Mouse (Mus musculus) heart, adult 11 months (tissue): Measurements from ENCODE around the gene Mobp.
"Not testable (repeated sequence)": the region's sequence is repeated elsewhere in the genome, so short reads cannot be mapped to it uniquely, and the experiment has no call there.

Source experiments
- DNase-seq: peaks from one replicate; pipeline ENCODE4 v3.0.0; 2022

Mobp gene

GRCm38 (mm10) chr9:120149222-120149828 is at the start of gene Mobp:
Gene Mobp, plus strand, starts transcription at chr9:120149707.
- no peak for DNase-seq

DNA sequence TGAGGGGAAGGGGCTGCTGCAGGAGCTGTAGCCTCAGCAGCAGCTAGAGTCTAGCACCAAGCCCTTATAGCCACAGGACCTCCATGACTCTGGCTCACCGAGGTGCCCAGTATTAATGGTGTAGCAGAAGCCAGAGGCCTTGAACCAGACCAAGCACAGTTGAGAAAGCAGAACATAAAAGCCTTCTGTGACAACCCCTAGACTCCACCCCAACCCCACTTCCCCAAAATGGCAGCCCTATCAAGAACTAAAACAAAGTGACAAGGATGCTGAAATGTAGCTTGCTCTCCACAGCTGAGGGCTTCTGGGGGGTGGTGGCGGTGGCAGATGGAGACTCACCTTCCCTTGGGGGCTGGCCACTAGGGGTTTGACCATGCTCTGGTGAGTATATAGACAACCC is 48.3 kb upstream of the Mobp start:
- no peak for DNase-seq

GRCm38 (mm10) chr9:120108953-120109352 is 40.6 kb upstream of the Mobp start:
- DNase-seq = not testable (repeated sequence)

GRCm38 (mm10) chr9:120110211-120111018 is 39.1 kb upstream of the Mobp start, which contains the start of gene Slc25a38:
Gene Slc25a38, plus strand, starts transcription at chr9:120110374.
- peak; percentile 100 for DNase-seq

GRCm38 (mm10) chr9:120111156-120111945 is 38.2 kb upstream of the Mobp start:
- peak; percentile 84 for DNase-seq

DNA sequence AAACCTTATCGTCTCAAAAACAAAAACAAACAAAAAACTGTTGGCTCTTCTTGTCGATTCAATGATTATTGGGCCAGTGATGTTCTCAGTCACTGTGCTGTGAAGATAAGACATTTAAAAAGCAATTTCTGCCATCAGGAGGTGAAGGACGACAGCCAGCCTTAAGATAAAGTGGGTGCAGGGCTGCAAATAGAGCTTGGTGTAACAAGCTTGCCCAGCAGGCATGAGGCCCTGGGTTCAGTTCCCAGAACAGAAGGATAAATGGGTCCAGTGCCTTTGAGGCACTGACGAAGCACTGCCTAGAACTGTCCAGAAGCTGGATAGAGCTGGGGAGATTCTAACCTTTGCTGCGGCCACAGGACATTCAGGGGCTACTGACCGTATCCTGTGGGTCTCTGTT is 37.0 kb upstream of the Mobp start:
- DNase-seq = no peak

DNA sequence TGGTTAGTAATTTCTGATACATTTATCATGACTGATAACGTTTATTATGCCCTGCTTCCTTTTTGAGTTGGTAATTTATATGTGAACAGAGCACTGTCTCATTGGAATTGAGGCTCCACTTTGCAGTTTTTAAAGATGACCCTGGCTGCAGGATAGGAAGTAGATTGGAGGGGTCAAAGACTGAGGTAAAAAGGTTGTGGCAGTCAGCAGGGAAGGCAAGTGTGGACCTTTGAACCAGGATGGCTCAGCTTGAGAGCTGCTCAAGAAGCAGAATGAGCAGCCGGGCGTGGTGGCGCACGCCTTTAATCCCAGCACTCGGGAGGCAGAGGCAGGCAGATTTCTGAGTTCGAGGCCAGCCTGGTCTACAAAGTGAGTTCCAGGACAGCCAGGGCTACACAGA is 36.1 kb upstream of the Mobp start:
- DNase-seq = no peak

DNA sequence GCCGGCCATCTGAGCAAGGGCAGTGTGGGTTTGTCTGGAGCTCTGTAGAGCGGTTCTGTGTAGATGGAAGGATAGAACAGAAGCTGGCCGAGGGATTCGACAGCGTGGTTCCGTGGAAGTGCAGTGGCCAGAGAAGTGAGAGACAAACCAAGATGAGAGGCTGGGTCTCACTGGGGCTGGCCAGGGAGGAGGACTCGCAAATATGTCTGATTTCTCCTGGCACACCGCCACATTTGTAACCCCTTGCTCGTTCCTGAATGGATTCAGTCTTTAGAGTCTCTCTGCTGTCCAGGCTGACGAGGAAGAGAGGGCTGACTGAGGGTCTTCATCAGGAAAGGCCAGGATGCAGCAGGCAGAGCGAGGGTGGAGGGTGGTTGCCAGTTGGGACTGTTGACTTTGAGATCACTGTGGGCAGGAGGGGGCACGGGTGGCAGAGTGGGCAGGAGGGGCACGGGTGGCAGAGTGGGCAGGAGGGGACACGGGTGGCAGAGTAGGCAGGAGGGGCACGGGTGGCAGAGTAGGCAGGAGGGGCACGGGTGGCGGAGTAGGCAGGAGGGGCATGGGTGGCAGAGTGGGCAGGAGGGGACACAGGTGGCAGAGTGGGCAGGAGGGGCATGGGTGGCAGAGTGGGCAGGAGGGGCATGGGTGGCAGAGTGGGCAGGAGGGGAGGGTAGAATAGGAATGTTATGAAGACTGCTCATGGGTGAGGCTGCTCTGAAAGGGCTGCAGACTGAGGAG is 35.3 kb upstream of the Mobp start:
- no peak for DNase-seq

- no peak for DNase-seq
Observed at GRCm38 (mm10) chr9:120114789-120115151, 34.7 kb upstream of the Mobp start.

DNA sequence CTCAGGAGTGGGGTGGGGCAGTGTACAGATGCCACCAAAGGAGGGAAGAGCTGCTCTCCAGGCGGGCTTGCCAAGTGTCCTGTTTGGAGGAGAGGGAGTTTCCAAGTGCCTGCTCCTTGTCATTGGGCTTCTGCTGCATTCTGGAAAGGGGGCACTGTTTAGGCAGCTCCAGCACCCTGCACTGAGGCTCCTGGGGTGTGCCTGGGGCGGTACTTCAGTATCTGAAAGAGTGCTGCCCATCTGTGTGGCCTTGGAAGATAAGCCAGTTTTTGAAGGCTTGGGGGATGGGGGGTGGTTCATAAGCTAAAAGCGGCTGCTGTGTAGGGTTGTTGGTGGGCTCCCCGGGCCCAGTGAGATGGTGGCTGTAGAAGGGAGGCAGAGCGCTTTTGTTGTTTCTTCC is 33.9 kb upstream of the Mobp start:
- DNase-seq = no peak

GRCm38 (mm10) chr9:120116184-120116624 is 33.3 kb upstream of the Mobp start:
- no peak for DNase-seq

GRCm38 (mm10) chr9:120118212-120118611 is 31.3 kb upstream of the Mobp start:
- no peak for DNase-seq

GRCm38 (mm10) chr9:120120503-120120902 is 29.0 kb upstream of the Mobp start:
- peak; percentile 52 for DNase-seq

- DNase-seq = no peak
Observed at GRCm38 (mm10) chr9:120126868-120127267, 22.6 kb upstream of the Mobp start.

GRCm38 (mm10) chr9:120127538-120128251 is 21.8 kb upstream of the Mobp start, which contains the start of gene Rpsa:
Gene Rpsa, plus strand, starts transcription at chr9:120127689.
- DNase-seq = peak; percentile 100

DNA sequence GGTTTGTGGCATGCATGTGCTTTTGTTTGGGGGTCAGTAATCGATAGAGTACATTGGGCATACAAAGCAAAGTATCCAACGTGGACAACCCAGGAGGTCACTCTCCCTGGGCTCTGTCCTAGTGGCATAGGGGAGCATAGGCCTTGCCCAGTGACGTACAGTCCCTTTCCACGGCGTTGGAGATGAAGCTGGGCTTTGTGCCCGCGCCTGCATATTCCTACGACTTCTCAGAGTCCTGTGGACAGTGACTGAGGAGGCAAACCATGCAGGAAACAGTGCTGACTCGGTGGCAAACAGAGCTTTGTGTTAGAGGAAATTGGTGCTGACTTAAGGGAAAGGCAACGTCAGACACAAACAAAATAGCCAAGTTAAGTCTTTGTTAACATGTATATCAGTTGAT is 20.2 kb upstream of the Mobp start:
- DNase-seq = no peak

GRCm38 (mm10) chr9:120131784-120132288 is 17.7 kb upstream of the Mobp start:
- no peak for DNase-seq

DNA sequence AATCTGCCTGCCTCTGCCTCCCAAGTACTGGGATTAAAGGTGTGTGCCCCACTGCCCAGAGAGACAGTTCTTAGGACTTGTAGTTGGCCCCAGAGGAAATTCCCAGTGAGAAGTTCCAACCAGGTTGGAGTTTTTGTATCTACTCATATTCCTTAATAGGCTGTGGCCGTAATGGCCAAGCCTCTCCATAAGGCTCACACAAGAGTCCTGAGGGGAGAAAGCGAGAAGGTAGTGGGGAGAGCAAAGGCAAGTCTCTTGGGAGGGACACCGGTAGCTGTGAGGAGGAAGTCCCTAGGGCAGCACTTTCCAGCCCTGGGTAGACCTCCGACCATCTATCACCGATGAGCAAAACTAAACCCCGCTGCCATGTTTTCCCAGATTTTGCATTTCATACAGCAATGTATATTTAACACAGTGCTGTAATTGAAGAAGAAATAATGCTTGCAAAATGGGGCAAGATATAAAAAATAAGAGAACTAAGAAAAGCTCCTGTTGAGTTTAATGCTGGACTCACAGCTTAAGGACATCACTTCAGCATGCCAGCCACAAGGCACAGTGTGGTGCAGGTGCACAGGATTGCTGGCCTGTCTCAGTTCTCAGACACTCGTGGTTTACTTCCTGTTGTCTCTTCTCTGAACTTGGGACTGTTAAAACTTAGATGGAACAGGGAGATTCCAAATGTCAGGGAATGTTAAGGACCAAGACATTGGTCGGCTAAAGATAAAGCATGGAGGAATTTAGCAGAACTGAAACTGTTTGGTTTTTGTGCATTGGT is 16.3 kb upstream of the Mobp start:
- no peak for DNase-seq

DNA sequence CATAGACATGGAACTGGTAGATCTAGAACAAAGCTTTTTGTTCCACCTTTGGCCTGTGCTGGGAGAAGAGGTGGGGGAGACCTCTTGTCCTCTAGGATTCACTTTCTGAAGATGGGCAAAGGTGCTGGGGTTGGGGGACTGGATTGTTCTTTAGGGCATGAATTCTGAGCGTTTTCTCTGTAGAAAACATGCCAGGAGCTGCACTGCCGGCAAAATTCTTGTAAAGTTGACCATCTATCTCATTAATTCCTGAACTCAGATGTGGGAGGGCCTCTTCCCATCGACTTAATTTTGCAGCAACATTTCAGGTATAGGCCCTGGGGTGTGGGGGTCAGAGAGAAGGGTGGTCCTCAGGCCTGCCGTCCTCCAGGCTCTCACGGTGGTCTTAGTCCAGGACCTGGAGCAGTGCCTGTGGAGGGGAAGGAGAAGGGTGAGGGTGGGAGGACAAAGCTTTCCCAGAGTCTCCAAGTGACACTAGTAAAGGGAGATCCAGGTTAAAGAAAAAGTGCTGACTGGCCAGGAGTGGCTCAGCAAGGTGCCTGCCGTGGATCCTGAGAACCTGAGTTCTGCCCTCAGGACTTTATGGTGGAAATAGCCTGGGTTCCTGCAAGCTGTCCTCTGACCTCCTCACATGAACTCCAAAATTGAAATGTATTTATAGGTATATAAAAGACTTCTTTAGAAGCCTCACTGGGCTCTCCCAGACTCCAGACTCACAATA is 15.6 kb upstream of the Mobp start:
- no peak for DNase-seq

DNA sequence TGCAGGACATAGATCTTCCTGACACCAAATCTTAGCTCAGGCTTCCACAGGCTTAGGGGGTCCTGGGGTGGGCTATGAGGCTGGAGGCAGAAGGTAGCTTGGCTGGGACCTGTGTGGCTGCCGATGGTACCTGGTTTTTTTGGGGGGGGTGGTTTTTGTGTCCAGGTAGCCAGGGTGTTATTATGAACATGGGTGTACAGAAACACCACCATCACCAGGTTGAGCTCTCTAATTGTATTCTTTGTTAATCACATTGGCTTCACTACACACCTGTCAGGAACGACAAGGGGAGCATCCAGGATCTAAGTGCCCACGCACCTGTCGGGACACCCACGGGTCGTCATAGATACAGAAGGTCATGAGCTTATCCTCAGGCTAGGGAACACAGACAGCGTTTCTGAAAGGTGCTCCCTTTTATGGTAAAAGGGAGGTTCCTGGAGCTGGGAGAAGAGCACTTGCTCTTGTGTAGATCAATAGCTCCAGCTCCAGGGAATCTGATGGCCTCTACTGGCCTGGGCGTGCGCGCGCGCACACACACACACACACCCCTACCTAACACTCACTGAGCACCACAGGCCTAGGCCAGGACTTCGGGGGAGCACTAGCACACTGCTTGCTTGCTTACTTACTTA is 14.9 kb upstream of the Mobp start:
- DNase-seq = no peak
